Mouse (Mus musculus) hindbrain, embryonic 11.5 days (tissue): ENCODE data around the gene Maml3. TPM values are rescaled to one million over a fixed set of nuclear protein-coding genes. Genes with fewer than 3 reads are reported as not detected.
A peak's percentile ranks its signal among the peaks of the same experiment; 100 is the strongest.

Experiments
- ATAC-seq: fragments of 200-750 bp; cut with Nextera tagmentation; 2 replicates; pipeline ENCODE4 v1.8.0; 2017; ENCODE audit warnings: mild to moderate bottlenecking, moderate TSS enrichment, moderate library complexity; ENCODE audit not compliant: low FRiP score
- DNase-seq: peaks from one replicate; pipeline ENCODE4 v3.0.0-alpha.2; 2015; ENCODE audit warnings: low spot score
- H3K27ac ChIP-seq: fragments of 300-500 bp; sonication (generic); 2 replicates; pipeline ENCODE4 v1.5.1; 2014; ENCODE audit warnings: mild to moderate bottlenecking, low read depth, low read length
- H3K27me3 ChIP-seq: fragments of 300-500 bp; sonication (generic); 2 replicates; pipeline ENCODE4 v1.6.1; 2014; ENCODE audit warnings: mild to moderate bottlenecking, low read length, moderate library complexity, mixed read lengths; ENCODE audit not compliant: control insufficient read depth, insufficient read depth
- H3K36me3 ChIP-seq: fragments of 300-500 bp; sonication (generic); 2 replicates; pipeline ENCODE4 v1.6.1; 2014; ENCODE audit warnings: mild to moderate bottlenecking, low read length, moderate library complexity, mixed read lengths; ENCODE audit not compliant: control insufficient read depth, insufficient read depth
- H3K4me1 ChIP-seq: fragments of 300-500 bp; sonication (generic); replicated peaks from 2 replicates; pipeline ENCODE4 v1.6.1; 2014; ENCODE audit warnings: low read length, mixed read lengths; ENCODE audit not compliant: control insufficient read depth, insufficient read depth
- H3K4me2 ChIP-seq: fragments of 300-500 bp; sonication (generic); replicated peaks from 2 replicates; pipeline ENCODE4 v1.6.1; 2014; ENCODE audit warnings: mild to moderate bottlenecking, low read depth, low read length
- H3K4me3 ChIP-seq: fragments of 300-500 bp; sonication (generic); 2 replicates; pipeline ENCODE4 v1.5.1; 2014; ENCODE audit warnings: low read depth, low read length
- H3K9ac ChIP-seq: fragments of 300-500 bp; sonication (generic); 2 replicates; pipeline ENCODE4 v1.6.1; 2014; ENCODE audit warnings: low read depth, low read length
- H3K9me3 ChIP-seq: fragments of 300-500 bp; sonication (generic); 2 replicates; pipeline ENCODE4 v1.6.1; 2016; ENCODE audit warnings: low read length; ENCODE audit not compliant: control insufficient read depth
- WGBS: fragments of 180-500 bp; shearing (Covaris S2); extraction: QIAGEN DNeasy Blood & Tissue Kit; methylation state at CpG from one replicate; pipeline ENCODE4 v1.1.7; 2014; 5-methylcytosine and 5-hydroxymethylcytosine counted together
- polyA plus RNA-seq: library from polyadenylated mRNA; unstranded; fragments of >200 nt; fragmentation: Nextera tagmentation; extraction: Ambion mirVana; gene quantifications from 2 replicates; pipeline ENCODE4 v1.2.1, GENCODE M21; 2014

Gene Maml3
- polyA plus RNA-seq, 1 experiment from 2014 or later, result 7.5 TPM

GRCm38 (mm10) chr3:51854152-51854551 lies 250.7 kb downstream of the Maml3 start:
- no peak for ATAC-seq
- 80% methylated on average over 10 of the region's 10 CpGs for WGBS
- no peak for DNase-seq
- H3K4me3 ChIP-seq, result no peak overlapping the region
- no peak overlapping the region for H3K27ac ChIP-seq
- no peaks in the 10 kb centered on the region for H3K9me3 ChIP-seq
- no peaks in the 10 kb centered on the region for H3K27me3 ChIP-seq
- no peaks in the 10 kb centered on the region for H3K36me3 ChIP-seq
- H3K4me2 ChIP-seq, result no peak overlapping the region
- H3K4me1 ChIP-seq, result no peaks in the 10 kb centered on the region
- no peak overlapping the region for H3K9ac ChIP-seq

- WGBS, result 70% methylated on average over 7 of the region's 7 CpGs
- ATAC-seq, result no peak
Observed at GRCm38 (mm10) chr3:51853610-51854009, 251.3 kb downstream of the Maml3 start.

GRCm38 (mm10) chr3:51852692-51853091 lies 252.2 kb downstream of the Maml3 start:
- WGBS, result 80% methylated on average over 3 of the region's 3 CpGs
- Histone ChIP-seq H3K9ac (no peak overlapping the region), H3K9me3 (no peaks in the 10 kb centered on the region), H3K27ac (no peak overlapping the region), H3K36me3 (no peaks in the 10 kb centered on the region), H3K27me3 (no peaks in the 10 kb centered on the region), H3K4me1 (no peaks in the 10 kb centered on the region), H3K4me2 (no peak overlapping the region), H3K4me3 (no peak overlapping the region)
- no peak for ATAC-seq
- no peak for DNase-seq

More at GRCm38 (mm10) chr3:51853610-51854009, 251.3 kb downstream of the Maml3 start:
- no peak overlapping the region for H3K9ac ChIP-seq
- no peaks in the 10 kb centered on the region for H3K4me1 ChIP-seq
- no peak for DNase-seq
- H3K9me3 ChIP-seq, result no peaks in the 10 kb centered on the region
- no peak overlapping the region for H3K27ac ChIP-seq
- H3K4me2 ChIP-seq, result no peak overlapping the region
- H3K36me3 ChIP-seq, result no peaks in the 10 kb centered on the region
- no peak overlapping the region for H3K4me3 ChIP-seq
- H3K27me3 ChIP-seq, result no peaks in the 10 kb centered on the region

- Histone ChIP-seq H3K9me3 (no peaks in the 10 kb centered on the region), H3K9ac (no peak overlapping the region), H3K4me3 (no peak overlapping the region), H3K27ac (no peak overlapping the region), H3K36me3 (no peaks in the 10 kb centered on the region), H3K27me3 (no peaks in the 10 kb centered on the region), H3K4me1 (no peaks in the 10 kb centered on the region), H3K4me2 (no peak overlapping the region)
- ATAC-seq (no peak), DNase-seq (no peak)
- 66% methylated on average over 7 of the region's 7 CpGs for WGBS
Observed at GRCm38 (mm10) chr3:51851596-51851995, 253.3 kb downstream of the Maml3 start.

GRCm38 (mm10) chr3:51849462-51849861 lies 255.4 kb downstream of the Maml3 start:
- no peak for DNase-seq
- no peak for ATAC-seq
- 87% methylated on average over 6 of the region's 6 CpGs for WGBS
- Histone ChIP-seq H3K4me3 (no peak overlapping the region), H3K4me1 (no peaks in the 10 kb centered on the region), H3K4me2 (no peak overlapping the region), H3K9me3 (no peaks in the 10 kb centered on the region), H3K27ac (no peak overlapping the region), H3K27me3 (no peaks in the 10 kb centered on the region), H3K9ac (no peak overlapping the region), H3K36me3 (no peaks in the 10 kb centered on the region)

GRCm38 (mm10) chr3:51847262-51847661 lies 257.6 kb downstream of the Maml3 start:
- H3K9ac ChIP-seq, result no peak overlapping the region
- H3K27ac ChIP-seq, result no peak overlapping the region
- H3K4me1 ChIP-seq, result no peaks in the 10 kb centered on the region
- no peaks in the 10 kb centered on the region for H3K9me3 ChIP-seq
- ATAC-seq (no peak), DNase-seq (no peak)
- no peaks in the 10 kb centered on the region for H3K36me3 ChIP-seq
- H3K4me3 ChIP-seq, result no peak overlapping the region
- no peaks in the 10 kb centered on the region for H3K27me3 ChIP-seq
- 95% methylated on average over 4 of the region's 4 CpGs for WGBS
- no peak overlapping the region for H3K4me2 ChIP-seq

- ATAC-seq, result no peak
- no peaks in the 10 kb centered on the region for H3K9me3 ChIP-seq
- H3K4me1 ChIP-seq, result no peaks in the 10 kb centered on the region
- H3K4me3 ChIP-seq, result no peak overlapping the region
- no peak for DNase-seq
- H3K27me3 ChIP-seq, result no peaks in the 10 kb centered on the region
- no peaks in the 10 kb centered on the region for H3K36me3 ChIP-seq
- H3K9ac ChIP-seq, result no peak overlapping the region
- H3K4me2 ChIP-seq, result no peak overlapping the region
- WGBS, result 83% methylated on average over 9 of the region's 9 CpGs
- no peak overlapping the region for H3K27ac ChIP-seq
Observed at GRCm38 (mm10) chr3:51844255-51844654, 260.6 kb downstream of the Maml3 start.

GRCm38 (mm10) chr3:51842140-51842539 lies 262.7 kb downstream of the Maml3 start:
- no peaks in the 10 kb centered on the region for H3K36me3 ChIP-seq
- H3K9me3 ChIP-seq, result no peaks in the 10 kb centered on the region
- no peak overlapping the region for H3K4me3 ChIP-seq
- DNase-seq (no peak), ATAC-seq (no peak)
- WGBS, result 88% methylated on average over 12 of the region's 12 CpGs
- H3K9ac ChIP-seq, result no peak overlapping the region
- no peak overlapping the region for H3K27ac ChIP-seq
- no peaks in the 10 kb centered on the region for H3K4me1 ChIP-seq
- H3K27me3 ChIP-seq, result no peaks in the 10 kb centered on the region
- H3K4me2 ChIP-seq, result no peak overlapping the region

GRCm38 (mm10) chr3:51841598-51841997 lies 263.3 kb downstream of the Maml3 start:
- no peaks in the 10 kb centered on the region for H3K27me3 ChIP-seq
- no peaks in the 10 kb centered on the region for H3K4me1 ChIP-seq
- H3K9me3 ChIP-seq, result no peaks in the 10 kb centered on the region
- 0 out of 2 replicates have a peak, but pooled peaks have one; percentile 12 for ATAC-seq
- H3K4me3 ChIP-seq, result no peak overlapping the region
- H3K4me2 ChIP-seq, result no peak overlapping the region
- H3K27ac ChIP-seq, result no peak overlapping the region
- WGBS, result 60% methylated on average over 12 of the region's 12 CpGs
- H3K36me3 ChIP-seq, result no peaks in the 10 kb centered on the region
- no peak overlapping the region for H3K9ac ChIP-seq
- no peak for DNase-seq
